Mouse (Mus musculus) heart, embryonic 16.5 days (tissue): Measurements from ENCODE around the gene Spef1. TPM values are rescaled to one million over a fixed set of nuclear protein-coding genes. Genes with fewer than 3 reads are reported as not detected.

ENCODE experiments used
- ATAC-seq: fragments of 200-750 bp; cut with Nextera tagmentation; replicated peaks from 2 replicates; pipeline ENCODE4 v1.8.0; 2017; ENCODE audit warnings: moderate number of reproducible peaks; ENCODE audit not compliant: insufficient read depth, low FRiP score; ENCODE audit errors: extremely low read depth
- H3K27ac ChIP-seq: fragments of 300-500 bp; sonication (generic); 2 replicates; pipeline ENCODE4 v1.5.1; 2014; ENCODE audit warnings: mild to moderate bottlenecking, low read length, control low read depth, moderate library complexity
- H3K27me3 ChIP-seq: fragments of 300-500 bp; sonication (generic); 2 replicates; pipeline ENCODE4 v1.6.1; 2014; ENCODE audit warnings: low read length, mixed read lengths; ENCODE audit not compliant: control insufficient read depth, insufficient read depth
- H3K36me3 ChIP-seq: fragments of 300-500 bp; sonication (generic); 2 replicates; pipeline ENCODE4 v1.6.1; 2014; ENCODE audit not compliant: control insufficient read depth, insufficient read depth
- H3K4me1 ChIP-seq: fragments of 300-500 bp; sonication (generic); 2 replicates; pipeline ENCODE4 v1.6.1; 2014; ENCODE audit warnings: low read length, mixed read lengths; ENCODE audit not compliant: control insufficient read depth, insufficient read depth
- H3K4me2 ChIP-seq: fragments of 300-500 bp; sonication (generic); 2 replicates; pipeline ENCODE4 v1.6.1; 2014; ENCODE audit warnings: low read depth, mild to moderate bottlenecking, control low read depth, low read length
- H3K4me3 ChIP-seq: fragments of 300-500 bp; sonication (generic); 2 replicates; pipeline ENCODE4 v1.5.1; 2014; ENCODE audit warnings: mild to moderate bottlenecking, control low read depth, low read length
- H3K9ac ChIP-seq: fragments of 300-500 bp; sonication (generic); 2 replicates; pipeline ENCODE4 v1.6.1; 2014; ENCODE audit warnings: low read length, control low read depth
- H3K9me3 ChIP-seq: fragments of 300-500 bp; sonication (generic); replicated peaks from 2 replicates; pipeline ENCODE4 v1.6.1; 2016; ENCODE audit warnings: low read length; ENCODE audit not compliant: control insufficient read depth
- WGBS: fragments of 180-500 bp; shearing (Covaris S2); extraction: QIAGEN DNeasy Blood & Tissue Kit; methylation state at CpG from one replicate; pipeline ENCODE4 v1.1.7; 2014; 5-methylcytosine and 5-hydroxymethylcytosine counted together
- polyA plus RNA-seq: library from polyadenylated mRNA; unstranded; fragments of >200 nt; fragmentation: Nextera tagmentation; extraction: Ambion mirVana; gene quantifications from 2 replicates; pipeline ENCODE4 v1.2.1, GENCODE M21; 2015

Gene Spef1
- polyA plus RNA-seq, 1 experiment from 2014 or later: 2.0 TPM

DNA sequence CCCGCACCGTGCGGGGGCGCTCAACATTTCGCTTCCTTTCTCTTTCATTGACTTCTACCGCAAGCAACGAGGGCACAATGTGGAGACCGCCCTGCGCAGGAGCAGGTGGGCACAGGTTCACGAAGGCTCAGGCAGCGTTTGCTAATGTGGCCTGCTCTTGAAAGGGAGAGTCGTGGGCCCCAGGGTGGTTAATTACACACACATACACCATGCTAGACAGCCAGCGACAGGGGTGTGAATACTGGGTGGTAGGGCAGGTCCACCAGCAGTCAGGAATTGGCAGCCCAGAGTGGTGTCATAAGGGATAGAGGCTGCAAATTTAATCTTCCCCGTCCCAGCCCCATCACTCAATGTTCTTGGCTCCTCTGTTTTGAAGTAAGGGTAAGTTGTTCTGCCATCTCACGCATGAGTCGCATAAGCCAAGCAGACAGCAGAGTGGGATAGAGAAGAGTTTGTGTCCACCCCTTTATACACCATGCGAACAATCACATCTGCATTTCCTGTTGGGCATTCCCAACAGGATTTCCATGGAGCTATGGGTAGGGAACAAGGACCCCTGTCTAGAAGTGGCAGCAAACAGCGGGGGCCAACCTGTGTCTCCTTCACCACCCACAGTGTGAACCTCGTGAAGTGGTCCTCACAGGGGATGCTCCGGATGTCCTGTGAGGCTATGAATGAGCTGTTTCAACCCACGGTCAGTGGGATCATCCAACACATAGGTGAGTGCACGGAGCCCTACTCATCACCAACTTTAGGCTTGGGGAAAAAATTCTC is 43.9 kb downstream of the Spef1 start:
- no peak for ATAC-seq
- no peaks in the 10 kb centered on the region for H3K9me3 ChIP-seq
- WGBS: 70% methylated on average over 22 of the region's 22 CpGs
- no peak overlapping the region for H3K9ac ChIP-seq
- peak overlapping the region; percentile 43; the same call in 1 of the 2 replicates for H3K4me2 ChIP-seq
- peaks cover 31% of the 10 kb centered on the region for H3K36me3 ChIP-seq
- H3K4me1 ChIP-seq: peaks cover 15% of the 10 kb centered on the region
- H3K27me3 ChIP-seq: no peaks in the 10 kb centered on the region
- no peak overlapping the region for H3K4me3 ChIP-seq
- H3K27ac ChIP-seq: no peak overlapping the region

- Histone ChIP-seq H3K4me3 (no peak overlapping the region), H3K4me2 (peak overlapping the region; percentile 43; the same call in 1 of the 2 replicates), H3K4me1 (peaks cover 15% of the 10 kb centered on the region), H3K9ac (no peak overlapping the region), H3K9me3 (no peaks in the 10 kb centered on the region), H3K27ac (no peak overlapping the region), H3K36me3 (peaks cover 31% of the 10 kb centered on the region), H3K27me3 (no peaks in the 10 kb centered on the region)
- 0 out of 2 replicates have a peak, but pooled peaks have one; percentile 33 for ATAC-seq
- WGBS: 31% methylated on average over 18 of the region's 18 CpGs
Observed at GRCm38 (mm10) chr2:131142592-131142991, 44.5 kb downstream of the Spef1 start.

GRCm38 (mm10) chr2:131141336-131141986 is 45.6 kb downstream of the Spef1 start:
- no peak for ATAC-seq
- H3K36me3 ChIP-seq: peaks cover 23% of the 10 kb centered on the region
- peaks cover 18% of the 10 kb centered on the region for H3K4me1 ChIP-seq
- H3K9ac ChIP-seq: no peak overlapping the region
- WGBS: 84% methylated on average over 8 of the region's 8 CpGs
- H3K4me3 ChIP-seq: no peak overlapping the region
- no peak overlapping the region for H3K27ac ChIP-seq
- no peaks in the 10 kb centered on the region for H3K27me3 ChIP-seq
- no peaks in the 10 kb centered on the region for H3K9me3 ChIP-seq
- no peak overlapping the region for H3K4me2 ChIP-seq

DNA sequence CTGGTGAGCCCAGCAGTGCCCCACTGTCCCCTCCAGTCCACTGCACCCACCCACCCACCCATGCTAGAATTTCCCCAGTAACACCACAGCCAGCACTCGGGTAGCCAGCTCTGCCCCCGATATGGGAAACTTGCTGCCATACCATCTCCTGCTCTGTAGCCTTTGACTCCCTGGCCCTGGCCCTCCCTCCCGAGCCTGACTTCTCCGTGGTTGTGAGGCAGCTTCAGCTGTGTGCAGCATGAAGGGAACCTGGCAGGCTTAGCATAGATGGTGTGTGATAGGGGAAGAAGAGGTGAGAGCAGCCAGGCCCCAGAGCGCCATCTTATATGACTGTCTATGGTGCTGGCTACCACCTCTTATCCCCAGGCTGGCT is 46.6 kb downstream of the Spef1 start:
- Histone ChIP-seq H3K4me3 (no peak overlapping the region), H3K9me3 (no peaks in the 10 kb centered on the region), H3K4me1 (peaks cover 27% of the 10 kb centered on the region), H3K27ac (peak overlapping the region; percentile 76), H3K9ac (no peak overlapping the region), H3K27me3 (no peaks in the 10 kb centered on the region), H3K36me3 (peaks cover 22% of the 10 kb centered on the region), H3K4me2 (no peak overlapping the region)
- WGBS: 44% methylated on average over 5 of the region's 5 CpGs
- no peak for ATAC-seq

DNA sequence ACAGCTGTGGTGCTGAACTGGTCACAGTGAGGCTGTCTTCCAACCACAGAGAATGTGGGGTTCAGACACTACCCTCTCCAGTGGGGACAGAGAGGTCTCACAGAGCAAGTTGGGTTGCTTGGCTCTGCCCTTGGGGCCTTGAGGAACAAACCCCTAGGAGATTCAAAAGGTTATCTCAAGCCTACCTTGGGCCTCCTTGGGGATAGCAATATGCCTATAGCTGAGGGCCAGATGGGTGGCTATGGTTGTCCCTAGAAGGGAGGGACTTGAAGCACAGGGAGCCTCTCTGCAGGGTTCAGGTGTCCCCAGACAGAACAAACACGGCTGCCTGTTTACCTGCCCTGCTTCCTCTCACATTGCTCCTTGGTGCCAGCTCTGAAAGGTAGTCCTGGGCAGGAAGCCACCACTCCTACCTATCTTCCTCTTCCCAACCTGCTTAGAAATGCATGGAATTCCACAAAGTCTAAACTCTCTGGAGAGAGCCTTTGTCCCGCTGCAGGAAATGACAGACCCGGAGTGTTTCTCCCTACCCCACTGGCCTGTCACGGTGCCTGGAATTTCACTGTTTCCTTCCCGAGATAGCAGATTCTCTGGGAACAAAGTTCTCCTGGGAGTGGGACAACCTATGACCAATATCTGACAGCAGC is 47.1 kb downstream of the Spef1 start:
- H3K4me2 ChIP-seq: no peak overlapping the region
- no peaks in the 10 kb centered on the region for H3K27me3 ChIP-seq
- no peaks in the 10 kb centered on the region for H3K9me3 ChIP-seq
- no peak overlapping the region for H3K4me3 ChIP-seq
- WGBS: 14% methylated on average over 5 of the region's 5 CpGs
- peaks cover 19% of the 10 kb centered on the region for H3K36me3 ChIP-seq
- ATAC-seq: 0 out of 2 replicates have a peak, but pooled peaks have one; percentile 25
- H3K27ac ChIP-seq: peak overlapping the region; percentile 76
- peaks cover 32% of the 10 kb centered on the region for H3K4me1 ChIP-seq
- H3K9ac ChIP-seq: 0 out of 2 replicates have a peak overlapping the region, but pooled peaks have one; percentile 3

DNA sequence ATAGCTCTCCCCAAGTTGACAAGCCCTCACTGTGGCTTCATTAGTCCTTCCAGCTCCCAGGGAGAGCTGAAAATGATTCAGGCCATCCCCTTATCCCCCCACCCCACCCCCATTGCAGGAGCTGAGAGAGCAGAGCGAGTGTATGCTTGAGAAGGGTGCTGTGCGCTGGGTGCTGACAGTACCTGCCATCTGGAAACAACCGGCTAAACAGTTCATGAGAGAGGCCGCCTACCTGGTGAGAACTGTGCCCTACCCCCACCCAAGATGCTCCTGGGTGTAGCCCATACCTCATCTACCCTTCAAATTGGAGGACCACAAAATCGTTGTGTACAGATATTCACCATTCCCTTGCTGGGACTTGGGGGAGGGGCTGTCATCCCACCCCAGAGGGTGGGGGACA is 47.8 kb downstream of the Spef1 start:
- Histone ChIP-seq H3K4me1 (peaks cover 38% of the 10 kb centered on the region), H3K9ac (no peak overlapping the region), H3K9me3 (no peaks in the 10 kb centered on the region), H3K4me2 (no peak overlapping the region), H3K27me3 (no peaks in the 10 kb centered on the region), H3K36me3 (peaks cover 15% of the 10 kb centered on the region; the same call in 1 of the 2 replicates), H3K27ac (peak overlapping the region; percentile 75), H3K4me3 (no peak overlapping the region)
- 86% methylated on average over 5 of the region's 5 CpGs for WGBS
- no peak for ATAC-seq

- no peak for ATAC-seq
- no peak overlapping the region for H3K9ac ChIP-seq
- no peaks in the 10 kb centered on the region for H3K27me3 ChIP-seq
- peaks cover 42% of the 10 kb centered on the region for H3K4me1 ChIP-seq
- H3K4me3 ChIP-seq: no peak overlapping the region
- H3K4me2 ChIP-seq: no peak overlapping the region
- H3K9me3 ChIP-seq: no peaks in the 10 kb centered on the region
- H3K36me3 ChIP-seq: peaks cover 13% of the 10 kb centered on the region; the same call in 1 of the 2 replicates
- WGBS: 89% methylated on average over 7 of the region's 7 CpGs
- no peak overlapping the region for H3K27ac ChIP-seq
Observed at GRCm38 (mm10) chr2:131138760-131139159, 48.3 kb downstream of the Spef1 start.

DNA sequence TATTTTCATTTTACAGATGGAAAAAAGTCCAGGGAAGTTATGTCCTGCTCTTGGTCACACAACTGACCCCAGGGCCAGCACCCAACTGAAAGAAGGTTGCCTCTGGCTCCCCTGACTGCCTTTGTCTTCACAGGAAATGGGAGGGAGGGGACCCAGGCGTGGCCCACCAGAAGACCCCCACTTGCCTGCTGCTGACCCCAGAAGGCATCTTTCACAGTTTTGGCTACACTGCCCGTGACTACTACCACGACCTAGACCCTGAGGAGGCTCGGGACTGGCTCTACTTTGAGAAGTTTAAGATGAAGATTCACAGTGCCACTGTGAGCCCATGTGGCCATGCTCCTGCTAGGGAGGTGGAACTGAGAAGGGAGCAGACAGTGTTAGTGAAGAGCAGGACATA is 48.8 kb downstream of the Spef1 start:
- H3K9ac ChIP-seq: no peak overlapping the region
- no peak overlapping the region for H3K4me2 ChIP-seq
- peaks cover 42% of the 10 kb centered on the region for H3K4me1 ChIP-seq
- H3K9me3 ChIP-seq: no peaks in the 10 kb centered on the region
- H3K27ac ChIP-seq: no peak overlapping the region
- WGBS: 82% methylated on average over 4 of the region's 4 CpGs
- H3K36me3 ChIP-seq: peaks cover 8% of the 10 kb centered on the region; the same call in 1 of the 2 replicates
- H3K4me3 ChIP-seq: no peak overlapping the region
- no peaks in the 10 kb centered on the region for H3K27me3 ChIP-seq
- no peak for ATAC-seq
